Mouse (Mus musculus) intestine, embryonic 16.5 days (tissue): ENCODE results near the gene Dlg1. TPM values are rescaled to one million over a fixed set of nuclear protein-coding genes. Genes with fewer than 3 reads are reported as not detected.

Source experiments
- ATAC-seq: fragments of 200-750 bp; cut with Nextera tagmentation; 2 replicates; pipeline ENCODE4 v1.8.0; 2017; ENCODE audit warnings: moderate TSS enrichment, moderate library complexity
- H3K27ac ChIP-seq: fragments of 300-500 bp; sonication (generic); 2 replicates; pipeline ENCODE4 v1.5.1; 2014; ENCODE audit warnings: mild to moderate bottlenecking, low read length
- H3K27me3 ChIP-seq: fragments of 300-500 bp; sonication (generic); replicated peaks from 2 replicates; pipeline ENCODE4 v1.6.1; 2014; ENCODE audit warnings: low read length, control low read depth, mixed read lengths; ENCODE audit not compliant: control insufficient read depth, insufficient read depth
- H3K36me3 ChIP-seq: fragments of 300-500 bp; sonication (generic); 2 replicates; pipeline ENCODE4 v1.6.1; 2014; ENCODE audit warnings: low read length, control low read depth; ENCODE audit not compliant: control insufficient read depth, insufficient read depth
- H3K4me1 ChIP-seq: fragments of 300-500 bp; sonication (generic); 2 replicates; pipeline ENCODE4 v1.6.1; 2014; ENCODE audit warnings: low read length, control low read depth, mixed read lengths; ENCODE audit not compliant: control insufficient read depth, insufficient read depth
- H3K4me2 ChIP-seq: fragments of 300-500 bp; sonication (generic); 2 replicates; pipeline ENCODE4 v1.6.1; 2014; ENCODE audit warnings: low read depth, low read length, control low read depth
- H3K4me3 ChIP-seq: fragments of 300-500 bp; sonication (generic); 2 replicates; pipeline ENCODE4 v1.5.1; 2014; ENCODE audit warnings: mild to moderate bottlenecking, low read length
- H3K9ac ChIP-seq: fragments of 300-500 bp; sonication (generic); 2 replicates; pipeline ENCODE4 v1.6.1; 2014; ENCODE audit warnings: low read depth, low read length
- H3K9me3 ChIP-seq: fragments of 300-500 bp; sonication (generic); 2 replicates; pipeline ENCODE4 v1.6.1; 2016; ENCODE audit warnings: low read length, control low read depth; ENCODE audit not compliant: control insufficient read depth
- WGBS: fragments of 180-500 bp; shearing (Covaris S2); extraction: QIAGEN DNeasy Blood & Tissue Kit; methylation state at CpG from one replicate; pipeline ENCODE4 v1.1.7; 2014; 5-methylcytosine and 5-hydroxymethylcytosine counted together
- polyA plus RNA-seq: library from polyadenylated mRNA; unstranded; fragments of >200 nt; fragmentation: Nextera tagmentation; extraction: Ambion mirVana; gene quantifications from 2 replicates; pipeline ENCODE4 v1.2.1, GENCODE M21; 2015

Dlg1 gene
- polyA plus RNA-seq, 1 experiment from 2014 or later, result 14.1 TPM

DNA sequence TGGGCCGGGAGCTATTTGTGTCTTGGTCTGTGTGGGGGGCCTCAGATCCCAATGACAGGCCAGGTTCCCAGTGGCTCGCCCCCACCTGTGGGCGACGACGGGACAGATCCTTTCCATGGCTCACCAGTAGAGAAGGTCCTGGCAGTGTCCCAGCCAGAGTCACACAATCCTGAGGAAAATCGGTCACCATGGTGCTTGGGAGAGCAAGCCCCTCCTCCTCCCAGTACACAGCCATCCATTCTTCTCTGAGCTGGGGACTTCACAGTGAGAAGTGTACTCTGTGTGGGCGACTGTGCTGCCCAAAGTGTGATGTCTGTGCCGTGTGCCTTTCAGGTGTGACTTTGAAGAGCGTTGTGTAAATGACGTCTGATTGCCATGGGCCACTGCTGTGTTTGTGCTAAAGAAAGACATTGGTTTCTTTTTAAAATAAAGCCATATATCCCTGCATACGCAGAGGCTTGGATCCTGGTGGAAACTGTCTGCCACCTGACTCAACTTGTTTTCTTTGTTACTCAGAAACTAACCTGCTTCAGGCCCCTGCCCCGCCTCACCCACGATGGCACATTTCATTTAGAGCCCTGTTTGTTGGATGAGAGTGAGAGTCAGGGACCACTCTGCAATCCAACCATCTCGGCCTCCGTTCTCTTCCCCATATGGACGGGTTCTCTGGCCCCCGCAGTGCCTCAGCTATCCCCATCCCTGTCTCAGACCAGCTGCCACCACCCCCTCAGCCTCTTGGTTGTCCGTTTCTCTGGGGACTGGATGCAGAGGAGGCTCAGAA is 235.5 kb downstream of the Dlg1 start:
- ATAC-seq, result no peak
- Histone ChIP-seq H3K9me3 (peaks cover 9% of the 10 kb centered on the region; the same call in 1 of the 2 replicates), H3K27ac (no peak overlapping the region), H3K9ac (no peak overlapping the region), H3K4me1 (peaks cover 8% of the 10 kb centered on the region; the same call in 1 of the 2 replicates), H3K4me2 (no peak overlapping the region), H3K36me3 (no peaks in the 10 kb centered on the region), H3K4me3 (no peak overlapping the region), H3K27me3 (no peaks in the 10 kb centered on the region)
- 83% methylated on average over 18 of the region's 18 CpGs for WGBS

DNA sequence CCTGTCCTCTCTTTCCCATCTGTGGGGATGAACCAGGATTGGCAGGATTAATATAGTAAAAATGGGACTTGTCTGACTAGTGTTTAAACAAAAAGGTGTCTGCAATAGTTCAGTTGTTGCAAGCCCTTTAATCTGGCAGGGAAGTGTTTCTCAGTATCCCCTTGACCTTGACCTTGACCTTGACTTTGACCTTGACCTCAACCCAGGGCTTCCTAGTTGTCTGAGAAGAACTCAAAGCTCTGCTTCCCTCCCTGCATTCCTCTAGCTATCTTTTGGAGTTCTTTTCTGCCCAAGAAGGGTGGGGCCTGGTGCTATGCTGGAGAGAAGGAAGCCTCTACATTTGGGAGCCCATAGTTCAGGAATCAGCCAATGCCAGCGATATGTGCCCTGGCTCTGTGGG is 238.6 kb downstream of the Dlg1 start:
- no peak overlapping the region for H3K4me3 ChIP-seq
- 70% methylated on average over 1 of the region's 1 CpGs for WGBS
- ATAC-seq, result no peak

DNA sequence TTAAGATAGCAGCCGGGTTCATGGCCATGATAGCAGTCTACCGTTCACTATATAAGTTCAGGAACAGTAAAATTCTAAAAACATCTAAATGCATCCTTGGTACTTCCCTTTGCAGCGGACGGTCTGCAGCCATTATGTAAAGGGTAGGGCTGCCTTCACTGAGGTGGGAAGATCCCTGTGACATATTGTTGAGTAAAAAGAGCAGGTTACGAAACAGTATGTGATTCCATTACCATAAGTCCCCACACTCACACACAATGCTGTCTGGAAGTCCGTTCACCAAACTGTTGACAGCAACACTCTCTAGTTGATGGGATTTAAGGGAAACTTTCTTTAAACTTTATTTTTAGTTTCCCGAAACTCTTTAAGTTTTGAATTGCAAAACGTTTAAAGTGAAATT is 240.0 kb downstream of the Dlg1 start:
- Histone ChIP-seq H3K4me1 (peaks cover 16% of the 10 kb centered on the region), H3K36me3 (no peaks in the 10 kb centered on the region), H3K9me3 (peaks cover 9% of the 10 kb centered on the region; the same call in 1 of the 2 replicates), H3K4me2 (no peak overlapping the region), H3K27ac (no peak overlapping the region), H3K9ac (no peak overlapping the region), H3K4me3 (no peak overlapping the region), H3K27me3 (no peaks in the 10 kb centered on the region)
- WGBS, result 87% methylated on average over 8 of the region's 8 CpGs
- ATAC-seq, result no peak

More for the DNA sequence above, 238.6 kb downstream of the Dlg1 start:
- Histone ChIP-seq H3K4me1 (peaks cover 22% of the 10 kb centered on the region), H3K27me3 (no peaks in the 10 kb centered on the region), H3K27ac (no peak overlapping the region), H3K9ac (no peak overlapping the region), H3K4me2 (no peak overlapping the region), H3K36me3 (no peaks in the 10 kb centered on the region), H3K9me3 (peaks cover 9% of the 10 kb centered on the region; the same call in 1 of the 2 replicates)

DNA sequence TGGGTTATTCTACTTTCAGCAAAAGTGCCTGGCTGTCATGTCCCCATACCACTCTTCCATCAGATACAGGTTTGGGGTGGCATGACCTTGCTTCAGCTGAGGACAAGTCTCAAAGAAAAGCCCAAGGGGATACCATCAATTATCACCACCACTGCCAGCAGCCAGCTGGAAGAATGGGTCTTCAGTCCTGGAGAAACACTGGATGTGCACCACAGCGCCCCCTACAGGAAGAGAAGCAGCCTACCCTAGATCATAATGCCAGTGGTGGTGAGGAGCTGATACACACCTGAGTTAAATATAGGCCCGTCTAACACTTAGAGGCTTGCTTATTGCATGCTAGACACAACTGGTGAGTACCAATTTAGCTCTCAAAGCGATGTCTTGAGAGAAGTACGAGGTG is 242.1 kb downstream of the Dlg1 start:
- peak overlapping the region; percentile 56; the same call in 1 of the 2 replicates for H3K27ac ChIP-seq

DNA sequence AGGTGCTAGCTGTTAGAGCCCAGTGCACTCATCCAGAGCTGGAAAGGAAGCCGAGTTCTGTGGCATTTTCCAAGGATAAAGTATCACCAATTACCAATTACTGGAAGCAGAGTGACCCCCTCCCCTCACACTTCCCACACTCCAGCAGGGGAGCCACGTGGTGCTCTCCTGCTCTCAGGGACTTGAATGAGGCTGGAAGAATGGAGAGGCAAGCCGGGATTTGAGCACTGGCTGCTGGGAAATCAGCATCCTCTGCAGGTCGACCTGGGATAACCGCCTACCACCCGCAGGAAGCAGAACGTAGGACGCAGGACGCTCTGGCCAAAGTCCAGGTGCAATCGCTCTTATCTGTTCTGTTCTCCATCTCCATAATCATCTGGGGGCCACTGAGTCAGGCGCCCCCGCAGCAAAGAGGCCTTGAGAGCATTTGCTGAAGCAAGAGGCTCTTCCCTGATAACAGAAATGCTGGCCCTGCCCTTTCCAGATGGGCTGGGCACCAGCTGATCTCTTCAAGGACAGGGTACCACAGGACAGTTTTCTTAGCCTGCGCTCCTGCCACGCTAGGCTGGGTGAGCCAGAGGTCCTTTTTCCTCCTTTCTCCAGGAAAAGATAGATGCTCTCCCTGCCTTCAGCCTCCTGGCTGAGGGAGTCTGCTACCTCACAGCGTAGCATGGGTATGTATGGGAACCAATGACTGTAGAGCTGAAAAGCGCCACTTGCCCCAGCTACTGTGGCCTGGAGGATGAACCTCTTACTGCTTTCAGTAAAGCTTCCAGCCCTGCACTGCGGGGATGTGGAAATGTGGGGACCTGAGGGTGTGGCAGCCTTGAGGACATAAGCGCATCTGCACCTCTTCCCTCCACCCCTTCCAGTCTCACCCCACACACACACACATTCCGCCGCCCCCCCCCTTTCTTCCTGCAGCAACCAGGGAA is 242.9 kb downstream of the Dlg1 start:
- H3K9me3 ChIP-seq, result no peaks in the 10 kb centered on the region
- peak overlapping the region; percentile 76 for H3K27ac ChIP-seq
- H3K4me3 ChIP-seq, result peak overlapping the region; percentile 35
- no peaks in the 10 kb centered on the region for H3K27me3 ChIP-seq
- peak overlapping the region; percentile 39 for H3K9ac ChIP-seq
- 25% methylated on average over 20 of the region's 20 CpGs for WGBS
- H3K4me2 ChIP-seq, result peak overlapping the region; percentile 71
- peak; percentile 80 for ATAC-seq
- no peaks in the 10 kb centered on the region for H3K36me3 ChIP-seq
- H3K4me1 ChIP-seq, result peaks cover 16% of the 10 kb centered on the region

More for the DNA sequence above, 242.1 kb downstream of the Dlg1 start:
- Histone ChIP-seq H3K4me2 (no peak overlapping the region), H3K4me1 (peaks cover 16% of the 10 kb centered on the region), H3K27me3 (no peaks in the 10 kb centered on the region), H3K9me3 (0 out of 2 replicates have a peak, but pooled peaks cover under 1% of the 10 kb centered on the region), H3K36me3 (no peaks in the 10 kb centered on the region), H3K9ac (no peak overlapping the region), H3K4me3 (no peak overlapping the region)
- 70% methylated on average over 4 of the region's 4 CpGs for WGBS
- ATAC-seq, result no peak

DNA sequence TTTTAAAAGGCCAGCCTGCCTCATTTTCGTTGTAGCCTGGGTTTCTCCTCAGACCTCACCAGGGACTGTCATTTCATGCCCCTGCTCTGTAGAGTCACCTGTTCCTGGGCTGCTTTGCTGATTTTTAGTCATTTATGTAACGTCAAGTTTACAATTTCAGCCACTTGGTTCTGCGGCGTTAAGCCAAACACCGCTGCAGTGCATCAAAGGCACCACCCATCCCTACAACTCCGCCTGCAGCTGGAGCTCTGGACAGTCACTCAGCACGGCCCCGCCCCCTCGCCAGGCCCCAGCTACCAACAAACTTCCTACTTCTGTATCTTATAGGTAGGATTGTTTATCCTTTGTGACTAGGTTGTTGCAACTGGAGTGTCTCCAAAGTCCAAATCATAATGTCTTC is 243.7 kb downstream of the Dlg1 start:
- Histone ChIP-seq H3K4me2 (peak overlapping the region; percentile 71), H3K27me3 (no peaks in the 10 kb centered on the region), H3K4me1 (peaks cover 16% of the 10 kb centered on the region), H3K36me3 (no peaks in the 10 kb centered on the region), H3K27ac (peak overlapping the region; percentile 76), H3K9me3 (no peaks in the 10 kb centered on the region), H3K4me3 (peak overlapping the region; percentile 35), H3K9ac (peak overlapping the region; percentile 39)
- 5% methylated on average over 9 of the region's 9 CpGs for WGBS
- peak; percentile 52; the same call in 1 of the 2 replicates for ATAC-seq

DNA sequence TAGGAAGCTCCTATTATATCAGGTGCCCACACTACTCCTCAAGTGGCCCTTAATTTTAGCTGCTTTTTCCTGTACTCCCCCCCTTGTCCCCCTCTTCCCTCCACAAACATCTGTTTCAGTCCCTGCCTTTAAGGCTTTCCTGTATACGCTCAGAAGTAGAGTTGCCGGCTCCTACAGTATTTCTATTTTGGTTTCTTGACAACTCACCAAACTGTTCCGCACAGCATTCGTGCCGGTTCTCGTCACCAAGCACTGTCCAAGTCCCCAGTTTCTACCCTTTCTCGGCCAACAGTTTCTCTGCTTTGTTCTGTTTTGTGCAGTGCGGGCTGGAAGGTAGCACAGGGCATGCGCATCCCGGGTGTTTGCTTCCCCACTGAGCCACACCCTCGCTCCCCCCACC is 245.7 kb downstream of the Dlg1 start:
- Histone ChIP-seq H3K4me1 (peaks cover 16% of the 10 kb centered on the region), H3K27me3 (no peaks in the 10 kb centered on the region), H3K4me2 (no peak overlapping the region), H3K36me3 (no peaks in the 10 kb centered on the region), H3K4me3 (no peak overlapping the region), H3K9me3 (no peaks in the 10 kb centered on the region), H3K27ac (no peak overlapping the region), H3K9ac (no peak overlapping the region)
- 65% methylated on average over 11 of the region's 11 CpGs for WGBS
- ATAC-seq, result no peak

DNA sequence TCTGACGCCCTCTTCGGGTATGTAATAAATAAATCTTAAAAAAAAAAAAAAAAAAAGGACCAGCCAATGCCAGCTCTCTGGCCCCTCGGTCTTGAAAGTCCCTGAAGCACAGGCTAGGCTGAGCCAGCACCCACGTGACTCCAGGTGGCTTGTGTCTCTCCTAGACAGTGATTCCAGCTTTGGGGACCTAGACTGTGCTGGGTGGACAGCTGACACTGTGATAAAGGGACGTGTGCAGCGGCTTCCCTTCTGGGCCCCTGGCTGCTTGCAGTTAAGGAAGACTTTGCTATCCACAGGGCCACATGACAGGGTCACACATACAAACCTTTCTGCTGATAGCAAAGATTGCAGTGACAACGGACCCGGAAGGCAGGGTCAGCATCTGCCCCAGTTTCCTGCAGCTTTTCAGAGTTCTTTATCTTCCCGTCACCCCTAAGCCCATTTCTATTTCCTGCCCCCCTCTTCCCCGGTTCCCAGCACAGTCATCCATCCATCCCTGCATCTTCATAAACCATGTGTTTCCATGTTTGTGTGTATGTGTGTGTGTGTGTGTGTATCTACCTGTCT is 247.1 kb downstream of the Dlg1 start:
- H3K4me2 ChIP-seq, result no peak overlapping the region
- H3K9ac ChIP-seq, result no peak overlapping the region
- peaks cover 16% of the 10 kb centered on the region for H3K4me1 ChIP-seq
- no peak overlapping the region for H3K27ac ChIP-seq
- no peaks in the 10 kb centered on the region for H3K27me3 ChIP-seq
- ATAC-seq, result peak; percentile 76
- no peaks in the 10 kb centered on the region for H3K9me3 ChIP-seq
- no peak overlapping the region for H3K4me3 ChIP-seq
- WGBS, result 52% methylated on average over 10 of the region's 10 CpGs
- no peaks in the 10 kb centered on the region for H3K36me3 ChIP-seq

DNA sequence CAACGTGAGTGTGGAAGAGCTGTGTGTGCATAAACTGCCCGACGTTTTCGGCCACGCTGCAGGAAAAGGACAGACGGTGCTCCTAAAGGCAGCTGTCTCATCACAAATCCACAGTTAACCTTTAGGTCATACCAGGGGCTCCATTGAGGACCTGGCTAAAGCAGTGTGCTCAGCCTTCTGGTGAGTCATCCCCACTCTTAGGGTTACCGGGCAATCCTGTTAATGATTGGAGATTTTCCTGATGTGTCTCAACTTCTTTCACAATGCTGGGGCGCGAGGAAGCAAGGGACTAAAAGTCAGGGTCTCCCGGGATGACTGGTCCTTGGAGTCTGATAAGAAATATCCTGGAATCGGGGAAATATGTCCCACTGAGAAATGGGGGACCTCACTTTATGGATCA is 254.5 kb downstream of the Dlg1 start:
- Histone ChIP-seq H3K9me3 (no peaks in the 10 kb centered on the region), H3K9ac (peak overlapping the region; percentile 62), H3K4me2 (peak overlapping the region; percentile 66), H3K36me3 (no peaks in the 10 kb centered on the region), H3K27me3 (no peaks in the 10 kb centered on the region), H3K4me3 (peak overlapping the region; percentile 23), H3K4me1 (peaks cover 4% of the 10 kb centered on the region), H3K27ac (peak overlapping the region; percentile 77)
- peak; percentile 93 for ATAC-seq
- 57% methylated on average over 11 of the region's 11 CpGs for WGBS
